Mouse (Mus musculus) heart, postnatal 0 days (tissue): Measurements from ENCODE around the gene Sox15. TPM values are rescaled to one million over a fixed set of nuclear protein-coding genes. Genes with fewer than 3 reads are reported as not detected.
"Not testable (repeated sequence)": the region's sequence is repeated elsewhere in the genome, so short reads cannot be mapped to it uniquely, and the experiment has no call there.

Source experiments
- ATAC-seq: fragments of 200-750 bp; cut with Nextera tagmentation; 2 replicates; pipeline ENCODE4 v1.8.0; 2017; ENCODE audit warnings: low read depth, moderate number of reproducible peaks, moderate library complexity; ENCODE audit not compliant: insufficient read depth
- DNase-seq: peaks from one replicate; pipeline ENCODE4 v3.0.0-alpha.2; 2016; ENCODE audit warnings: low spot score
- H3K27ac ChIP-seq: fragments of 300-500 bp; sonication (generic); 2 replicates; pipeline ENCODE4 v1.5.1; 2014; ENCODE audit warnings: low read depth, mild to moderate bottlenecking
- H3K27me3 ChIP-seq: fragments of 300-500 bp; sonication (generic); 2 replicates; pipeline ENCODE4 v1.6.1; 2014; ENCODE audit warnings: low read length, mixed read lengths; ENCODE audit not compliant: control insufficient read depth, insufficient read depth
- H3K36me3 ChIP-seq: fragments of 300-500 bp; sonication (generic); replicated peaks from 2 replicates; pipeline ENCODE4 v1.6.1; 2014; ENCODE audit warnings: low read length, mixed read lengths; ENCODE audit not compliant: control insufficient read depth, insufficient read depth
- H3K4me1 ChIP-seq: fragments of 300-500 bp; sonication (generic); 2 replicates; pipeline ENCODE4 v1.6.1; 2014; ENCODE audit warnings: antibody characterized with exemption; ENCODE audit not compliant: control insufficient read depth, insufficient read depth
- H3K4me2 ChIP-seq: fragments of 300-500 bp; sonication (generic); 2 replicates; pipeline ENCODE4 v1.6.1; 2014; ENCODE audit warnings: low read depth, mild to moderate bottlenecking, low read length, moderate library complexity
- H3K4me3 ChIP-seq: fragments of 300-500 bp; sonication (generic); 2 replicates; pipeline ENCODE4 v1.5.1; 2014; ENCODE audit warnings: low read depth, low read length
- H3K9ac ChIP-seq: fragments of 300-500 bp; sonication (generic); replicated peaks from 2 replicates; pipeline ENCODE4 v1.6.1; 2014; ENCODE audit warnings: low read depth, low read length, mixed read lengths
- H3K9me3 ChIP-seq: fragments of 300-500 bp; sonication (generic); replicated peaks from 2 replicates; pipeline ENCODE4 v1.6.1; 2016; ENCODE audit warnings: low read length; ENCODE audit not compliant: control insufficient read depth
- CTCF ChIP-seq: IDR thresholded peaks from 2 replicates; pipeline ENCODE4 v1.5.1; 2016; ENCODE audit warnings: antibody characterized with exemption, control low read depth, low read depth
- EP300 ChIP-seq: IDR thresholded peaks from 2 replicates; pipeline ENCODE4 v1.6.1; 2016; ENCODE audit warnings: antibody characterized with exemption, low read depth
- WGBS: fragments of 180-500 bp; shearing (Covaris S2); extraction: QIAGEN DNeasy Blood & Tissue Kit; methylation state at CpG from one replicate; pipeline ENCODE4 v1.1.7; 2014; 5-methylcytosine and 5-hydroxymethylcytosine counted together
- polyA plus RNA-seq: library from polyadenylated mRNA; unstranded; fragments of >200 nt; fragmentation: Nextera tagmentation; extraction: Ambion mirVana; gene quantifications from 2 replicates; pipeline ENCODE4 v1.2.1, GENCODE M21; 2015
- total RNA-seq: library from RNA; depleted of rRNA; stranded (reverse); fragments of >200 nt; gene quantifications from 2 replicates; pipeline ENCODE4 v1.2.3, GENCODE M21; 2014; ENCODE audit warnings: low replicate concordance

The Sox15 gene
- total and polyA plus RNA-seq, 2 experiments from 2014 or later, result not detected

- H3K4me2 ChIP-seq, result no peak overlapping the region
- ATAC-seq, result no peak
- no peaks in the 10 kb centered on the region for H3K36me3 ChIP-seq
- H3K4me1 ChIP-seq, result peaks cover 11% of the 10 kb centered on the region
- no peak overlapping the region for H3K27ac ChIP-seq
- DNase-seq, result no peak
- no peak overlapping the region for H3K4me3 ChIP-seq
- H3K9ac ChIP-seq, result no peak overlapping the region
- TF ChIP-seq CTCF, result no peak
- TF ChIP-seq EP300, result no peak
- 61% methylated on average over 7 of the region's 7 CpGs for WGBS
- H3K27me3 ChIP-seq, result no peaks in the 10 kb centered on the region
- H3K9me3 ChIP-seq, result no peaks in the 10 kb centered on the region
Measured at GRCm38 (mm10) chr11:69620394-69621081, 34.6 kb upstream of the Sox15 start.

GRCm38 (mm10) chr11:69621571-69622268 is 33.4 kb upstream of the Sox15 start, which contains the start of gene Sat2:
Gene Sat2, plus strand, starts transcription at chr11:69622024.
- H3K4me2 ChIP-seq, result peak within 1 kb of the TSS; percentile 80
- TF ChIP-seq EP300 (no peak), CTCF (no peak)
- peak within 1 kb of the TSS; percentile 76 for H3K9ac ChIP-seq
- H3K36me3 ChIP-seq, result no peaks in the 10 kb centered on the region
- ATAC-seq (peak; percentile 85), DNase-seq (peak; percentile 74)
- H3K4me3 ChIP-seq, result peak within 1 kb of the TSS; percentile 71
- no peaks in the 10 kb centered on the region for H3K9me3 ChIP-seq
- WGBS, result under 1% methylated on average over 20 of the region's 20 CpGs
- peak within 1 kb of the TSS; percentile 58 for H3K27ac ChIP-seq
- no peaks in the 10 kb centered on the region for H3K27me3 ChIP-seq
- peaks cover 11% of the 10 kb centered on the region for H3K4me1 ChIP-seq

GRCm38 (mm10) chr11:69622406-69622805 is 32.7 kb upstream of the Sox15 start:
- Histone ChIP-seq H3K4me2 (peak overlapping the region; percentile 80), H3K4me1 (peaks cover 11% of the 10 kb centered on the region), H3K9me3 (no peaks in the 10 kb centered on the region), H3K4me3 (peak overlapping the region; percentile 71), H3K27ac (peak overlapping the region; percentile 58; the same call in 1 of the 2 replicates), H3K36me3 (no peaks in the 10 kb centered on the region), H3K27me3 (no peaks in the 10 kb centered on the region), H3K9ac (peak overlapping the region; percentile 76)
- TF ChIP-seq EP300 (no peak), CTCF (no peak)
- DNase-seq (no peak), ATAC-seq (no peak)
- WGBS, result 38% methylated on average over 6 of the region's 6 CpGs

- Histone ChIP-seq H3K27me3 (no peaks in the 10 kb centered on the region), H3K9me3 (no peaks in the 10 kb centered on the region), H3K4me1 (peaks cover 11% of the 10 kb centered on the region), H3K36me3 (no peaks in the 10 kb centered on the region), H3K9ac (no peak overlapping the region), H3K27ac (no peak overlapping the region), H3K4me2 (no peak overlapping the region), H3K4me3 (no peak overlapping the region)
- DNase-seq, result no peak
- 69% methylated on average over 4 of the region's 4 CpGs for WGBS
- ATAC-seq, result no peak
- no peak for TF ChIP-seq EP300
- TF ChIP-seq CTCF, result no peak
Measured at GRCm38 (mm10) chr11:69623006-69623405, 32.1 kb upstream of the Sox15 start.

GRCm38 (mm10) chr11:69624339-69624738 is 30.8 kb upstream of the Sox15 start:
- not testable (repeated sequence) for ATAC-seq, H3K27me3 ChIP-seq, H3K36me3 ChIP-seq, H3K4me2 ChIP-seq, H3K4me3 ChIP-seq, DNase-seq, H3K27ac ChIP-seq, H3K9ac ChIP-seq, H3K9me3 ChIP-seq
- H3K4me1 ChIP-seq, result peaks cover 11% of the 10 kb centered on the region
- 87% methylated on average over 2 of the region's 2 CpGs for WGBS
